Mouse (Mus musculus) liver, embryonic 11.5 days (tissue): Measurements from ENCODE around the gene Lnx1. TPM values are rescaled to one million over a fixed set of nuclear protein-coding genes. Genes with fewer than 3 reads are reported as not detected.

ENCODE experiments used
- ATAC-seq: fragments of 200-750 bp; cut with Nextera tagmentation; replicated peaks from 2 replicates; pipeline ENCODE4 v1.8.0; 2017; ENCODE audit warnings: moderate number of reproducible peaks, mild to moderate bottlenecking, moderate TSS enrichment, moderate library complexity; ENCODE audit not compliant: low FRiP score
- DNase-seq: peaks from one replicate; pipeline ENCODE4 v3.0.0-alpha.2; 2017; ENCODE audit warnings: low spot score
- H3K27ac ChIP-seq: fragments of 300-500 bp; sonication (generic); 2 replicates; pipeline ENCODE4 v1.5.1; 2014; ENCODE audit warnings: mild to moderate bottlenecking, low read depth, low read length, control low read depth
- H3K27me3 ChIP-seq: fragments of 300-500 bp; sonication (generic); replicated peaks from 2 replicates; pipeline ENCODE4 v1.6.1; 2014; ENCODE audit warnings: low read length, mixed read lengths; ENCODE audit not compliant: control insufficient read depth, insufficient read depth
- H3K36me3 ChIP-seq: fragments of 300-500 bp; sonication (generic); 2 replicates; pipeline ENCODE4 v1.6.1; 2014; ENCODE audit warnings: mild to moderate bottlenecking, low read length, moderate library complexity, mixed read lengths; ENCODE audit not compliant: control insufficient read depth, insufficient read depth
- H3K4me1 ChIP-seq: fragments of 300-500 bp; sonication (generic); replicated peaks from 2 replicates; pipeline ENCODE4 v1.6.1; 2014; ENCODE audit warnings: low read length, mixed read lengths; ENCODE audit not compliant: control insufficient read depth, insufficient read depth
- H3K4me2 ChIP-seq: fragments of 300-500 bp; sonication (generic); 2 replicates; pipeline ENCODE4 v1.6.1; 2014; ENCODE audit warnings: mild to moderate bottlenecking, control low read depth, moderate library complexity
- H3K4me3 ChIP-seq: fragments of 300-500 bp; sonication (generic); 2 replicates; pipeline ENCODE4 v1.5.1; 2014; ENCODE audit warnings: low read depth, low read length, control low read depth
- H3K9ac ChIP-seq: fragments of 300-500 bp; sonication (generic); 2 replicates; pipeline ENCODE4 v1.6.1; 2014; ENCODE audit warnings: low read depth, low read length, control low read depth
- H3K9me3 ChIP-seq: fragments of 300-500 bp; sonication (generic); 2 replicates; pipeline ENCODE4 v1.6.1; 2016; ENCODE audit warnings: low read length, inconsistent platforms, mixed read lengths; ENCODE audit not compliant: control insufficient read depth
- WGBS: fragments of 180-500 bp; shearing (Covaris S2); extraction: QIAGEN DNeasy Blood & Tissue Kit; methylation state at CpG from one replicate; pipeline ENCODE4 v1.1.7; 2014; 5-methylcytosine and 5-hydroxymethylcytosine counted together
- polyA plus RNA-seq: library from polyadenylated mRNA; unstranded; fragments of >200 nt; fragmentation: Nextera tagmentation; extraction: Ambion mirVana; gene quantifications from 2 replicates; pipeline ENCODE4 v1.2.1, GENCODE M21; 2014

The Lnx1 gene
- polyA plus RNA-seq, 1 experiment from 2014 or later, result 0.52 TPM

GRCm38 (mm10) chr5:74672556-74672955 lies 30.2 kb downstream of the Lnx1 start:
- 84% methylated on average over 5 of the region's 5 CpGs for WGBS
- no peaks in the 10 kb centered on the region for H3K27me3 ChIP-seq
- ATAC-seq (no peak), DNase-seq (no peak)
- H3K27ac ChIP-seq, result no peak overlapping the region
- no peaks in the 10 kb centered on the region for H3K9me3 ChIP-seq
- H3K4me3 ChIP-seq, result no peak overlapping the region
- no peak overlapping the region for H3K9ac ChIP-seq
- no peak overlapping the region for H3K4me2 ChIP-seq
- no peaks in the 10 kb centered on the region for H3K4me1 ChIP-seq
- no peaks in the 10 kb centered on the region for H3K36me3 ChIP-seq

- ATAC-seq, result no peak
- Histone ChIP-seq H3K36me3 (no peaks in the 10 kb centered on the region), H3K4me2 (no peak overlapping the region), H3K27ac (no peak overlapping the region), H3K9me3 (no peaks in the 10 kb centered on the region), H3K4me3 (no peak overlapping the region), H3K9ac (no peak overlapping the region), H3K4me1 (no peaks in the 10 kb centered on the region), H3K27me3 (no peaks in the 10 kb centered on the region)
- 73% methylated on average over 3 of the region's 3 CpGs for WGBS
- DNase-seq, result no peak
Observed at GRCm38 (mm10) chr5:74670877-74671276, 31.8 kb downstream of the Lnx1 start.

GRCm38 (mm10) chr5:74669925-74670324 lies 32.8 kb downstream of the Lnx1 start:
- no peaks in the 10 kb centered on the region for H3K9me3 ChIP-seq
- no peaks in the 10 kb centered on the region for H3K4me1 ChIP-seq
- H3K4me2 ChIP-seq, result no peak overlapping the region
- no peak for ATAC-seq
- WGBS, result 73% methylated on average over 6 of the region's 6 CpGs
- H3K27ac ChIP-seq, result no peak overlapping the region
- no peak for DNase-seq
- no peaks in the 10 kb centered on the region for H3K36me3 ChIP-seq
- no peak overlapping the region for H3K4me3 ChIP-seq
- H3K9ac ChIP-seq, result no peak overlapping the region
- no peaks in the 10 kb centered on the region for H3K27me3 ChIP-seq

GRCm38 (mm10) chr5:74668956-74669355 lies 33.8 kb downstream of the Lnx1 start:
- Histone ChIP-seq H3K27me3 (no peaks in the 10 kb centered on the region), H3K36me3 (no peaks in the 10 kb centered on the region), H3K4me2 (no peak overlapping the region), H3K27ac (no peak overlapping the region), H3K4me3 (no peak overlapping the region), H3K9ac (no peak overlapping the region), H3K4me1 (no peaks in the 10 kb centered on the region), H3K9me3 (no peaks in the 10 kb centered on the region)
- DNase-seq (no peak), ATAC-seq (no peak)
- WGBS, result 56% methylated on average over 6 of the region's 6 CpGs

- H3K27me3 ChIP-seq, result no peaks in the 10 kb centered on the region
- no peaks in the 10 kb centered on the region for H3K36me3 ChIP-seq
- no peak for ATAC-seq
- DNase-seq, result no peak
- no peaks in the 10 kb centered on the region for H3K9me3 ChIP-seq
- WGBS, result 80% methylated on average over 1 of the region's 1 CpGs
- no peaks in the 10 kb centered on the region for H3K4me1 ChIP-seq
- no peak overlapping the region for H3K4me2 ChIP-seq
- H3K27ac ChIP-seq, result no peak overlapping the region
- H3K9ac ChIP-seq, result no peak overlapping the region
- no peak overlapping the region for H3K4me3 ChIP-seq
Observed at GRCm38 (mm10) chr5:74662618-74663017, 40.1 kb downstream of the Lnx1 start.

DNA sequence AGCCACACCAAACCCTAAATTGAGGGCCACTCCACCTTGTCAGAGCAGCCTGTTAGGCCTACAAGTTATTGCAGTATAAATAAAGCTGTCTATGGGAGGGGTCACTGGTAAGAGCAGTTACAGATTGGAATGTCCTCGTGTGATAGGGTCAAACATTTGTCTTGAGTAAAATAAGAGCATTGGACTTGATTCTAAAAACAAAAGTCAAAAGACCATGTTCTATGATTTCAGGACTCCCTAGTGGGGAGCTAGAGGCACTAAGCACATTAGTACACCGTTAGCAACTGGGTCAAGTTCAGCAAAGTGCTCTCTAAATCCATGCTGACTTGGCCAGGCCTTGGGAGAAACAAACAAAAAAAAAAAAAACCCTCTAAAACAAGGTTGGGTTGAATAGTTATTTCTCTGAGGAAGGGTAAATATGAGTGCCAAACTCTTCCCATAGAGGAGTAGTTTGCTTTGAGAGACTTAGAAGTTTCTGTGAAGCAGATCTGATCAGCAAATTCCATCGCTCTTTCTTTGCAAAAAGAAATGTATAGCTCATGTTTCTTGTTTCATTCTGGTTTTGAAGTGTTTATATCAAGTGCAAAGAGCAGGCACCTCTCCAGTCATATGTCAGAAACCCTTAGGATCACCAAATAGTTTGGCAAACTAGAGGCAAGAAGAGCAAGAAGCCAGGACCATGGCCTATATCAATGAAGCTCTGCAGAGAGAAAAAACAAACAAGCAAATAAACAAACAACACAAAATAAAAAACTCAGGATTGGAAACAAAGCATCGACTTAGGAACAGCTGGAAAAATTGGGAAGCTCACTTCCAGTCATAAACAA lies 40.8 kb downstream of the Lnx1 start:
- Histone ChIP-seq H3K4me2 (no peak overlapping the region), H3K9me3 (no peaks in the 10 kb centered on the region), H3K9ac (no peak overlapping the region), H3K4me1 (no peaks in the 10 kb centered on the region), H3K36me3 (no peaks in the 10 kb centered on the region), H3K27me3 (no peaks in the 10 kb centered on the region), H3K4me3 (no peak overlapping the region), H3K27ac (no peak overlapping the region)
- DNase-seq (no peak), ATAC-seq (no peak)
- 62% methylated on average over 4 of the region's 4 CpGs for WGBS

- DNase-seq, result no peak
- Histone ChIP-seq H3K9ac (no peak overlapping the region), H3K27me3 (no peaks in the 10 kb centered on the region), H3K4me1 (no peaks in the 10 kb centered on the region), H3K9me3 (no peaks in the 10 kb centered on the region), H3K4me3 (no peak overlapping the region), H3K36me3 (no peaks in the 10 kb centered on the region), H3K27ac (no peak overlapping the region), H3K4me2 (no peak overlapping the region)
- 68% methylated on average over 4 of the region's 4 CpGs for WGBS
- ATAC-seq, result no peak
Observed at GRCm38 (mm10) chr5:74659856-74660255, 42.9 kb downstream of the Lnx1 start.

- Histone ChIP-seq H3K4me1 (no peaks in the 10 kb centered on the region), H3K4me2 (no peak overlapping the region), H3K27me3 (no peaks in the 10 kb centered on the region), H3K9me3 (no peaks in the 10 kb centered on the region), H3K36me3 (no peaks in the 10 kb centered on the region), H3K9ac (no peak overlapping the region), H3K4me3 (no peak overlapping the region), H3K27ac (no peak overlapping the region)
- DNase-seq (no peak), ATAC-seq (no peak)
- 81% methylated on average over 5 of the region's 5 CpGs for WGBS
Observed at GRCm38 (mm10) chr5:74659281-74659680, 43.4 kb downstream of the Lnx1 start.

GRCm38 (mm10) chr5:74657930-74658329 lies 44.8 kb downstream of the Lnx1 start:
- ATAC-seq (no peak), DNase-seq (no peak)
- H3K27me3 ChIP-seq, result no peaks in the 10 kb centered on the region
- H3K36me3 ChIP-seq, result no peaks in the 10 kb centered on the region
- H3K4me3 ChIP-seq, result no peak overlapping the region
- H3K4me2 ChIP-seq, result no peak overlapping the region
- H3K27ac ChIP-seq, result no peak overlapping the region
- H3K9me3 ChIP-seq, result no peaks in the 10 kb centered on the region
- H3K4me1 ChIP-seq, result no peaks in the 10 kb centered on the region
- H3K9ac ChIP-seq, result no peak overlapping the region
- 76% methylated on average over 6 of the region's 6 CpGs for WGBS
